Mouse (Mus musculus): Measurements from ENCODE around the gene Plscr3. TPM values are rescaled to one million over a fixed set of nuclear protein-coding genes. Genes with fewer than 3 reads are reported as not detected.

Gene Plscr3
- total RNA-seq, 2 experiments from 2014 or later = 31.2 to 37.7 TPM

- DNase-seq (ENCODE audit: low spot score in 2 of 2) = no peak
Measured at GRCm38 (mm10) chr11:69823456-69823855, 22.7 kb upstream of the Plscr3 start.

GRCm38 (mm10) chr11:69828832-69829231, 17.3 kb upstream of the Plscr3 start:
- DNase-seq (ENCODE audit: low spot score in 2 of 2) = no peak

GRCm38 (mm10) chr11:69833554-69833953, 12.6 kb upstream of the Plscr3 start:
- no peak for DNase-seq (ENCODE audit: low spot score in 2 of 2)

GRCm38 (mm10) chr11:69834001-69834549, 12.1 kb upstream of the Plscr3 start:
- DNase-seq (ENCODE audit: low spot score in 2 of 2) = peak in 1 of 2 experiments; percentile 44

GRCm38 (mm10) chr11:69835326-69835965, 10.7 kb upstream of the Plscr3 start:
- DNase-seq (ENCODE audit: low spot score in 2 of 2) = peak in 1 of 2 experiments; percentile 33

- DNase-seq (ENCODE audit: low spot score in 2 of 2) = no peak
Measured at GRCm38 (mm10) chr11:69835966-69836335, 10.2 kb upstream of the Plscr3 start.

- peak; percentile 49 to 68 for DNase-seq (ENCODE audit: low spot score in 2 of 2)
Measured at GRCm38 (mm10) chr11:69836703-69837576, 9.2 kb upstream of the Plscr3 start.

GRCm38 (mm10) chr11:69837604-69837951, 8.6 kb upstream of the Plscr3 start, which contains the start of gene Nlgn2:
Gene Nlgn2, minus strand, starts transcription at chr11:69837784.
- DNase-seq (ENCODE audit: low spot score in 2 of 2) = no peak

GRCm38 (mm10) chr11:69837952-69838713, 8.0 kb upstream of the Plscr3 start, which contains the start of gene Tmem256:
Gene Tmem256, plus strand, starts transcription at chr11:69838514.
- DNase-seq (ENCODE audit: low spot score in 2 of 2) = peak; percentile 95 to 97

GRCm38 (mm10) chr11:69838714-69839104, 7.5 kb upstream of the Plscr3 start:
- no peak for DNase-seq (ENCODE audit: low spot score in 2 of 2)

- peak in 1 of 2 experiments; percentile 37 for DNase-seq (ENCODE audit: low spot score in 2 of 2)
Measured at GRCm38 (mm10) chr11:69846738-69847688, 837 bp downstream of the Plscr3 start.

GRCm38 (mm10) chr11:69848021-69848420, 1.8 kb downstream of the Plscr3 start:
- DNase-seq (ENCODE audit: low spot score in 2 of 2) = no peak

GRCm38 (mm10) chr11:69849128-69849527, 3.0 kb downstream of the Plscr3 start:
- no peak for DNase-seq (ENCODE audit: low spot score in 2 of 2)

GRCm38 (mm10) chr11:69849884-69850283, 3.7 kb downstream of the Plscr3 start:
- DNase-seq (ENCODE audit: low spot score in 2 of 2) = no peak

GRCm38 (mm10) chr11:69850754-69851153, 4.6 kb downstream of the Plscr3 start:
- no peak for DNase-seq (ENCODE audit: low spot score in 2 of 2)

GRCm38 (mm10) chr11:69853994-69854393, 7.8 kb downstream of the Plscr3 start:
- DNase-seq (ENCODE audit: low spot score in 2 of 2) = no peak

GRCm38 (mm10) chr11:69854680-69855079, 8.5 kb downstream of the Plscr3 start:
- no peak for DNase-seq (ENCODE audit: low spot score in 2 of 2)

GRCm38 (mm10) chr11:69855347-69855746, 9.2 kb downstream of the Plscr3 start:
- no peak for DNase-seq (ENCODE audit: low spot score in 2 of 2)

- no peak for DNase-seq (ENCODE audit: low spot score in 2 of 2)
Measured at GRCm38 (mm10) chr11:69858113-69858998, 12.2 kb downstream of the Plscr3 start, which contains the start of gene Tnk1. Gene Tnk1, minus strand, starts transcription at chr11:69858730.
